Mouse (Mus musculus): ENCODE data around the gene Rrp12. TPM values are rescaled to one million over a fixed set of nuclear protein-coding genes. Genes with fewer than 3 reads are reported as not detected.

Rrp12 gene
- 2.1 TPM in 2 replicates for polyA plus RNA-seq (2012; ENCODE audit: insufficient read depth, insufficient read length, missing spikeins)

DNA sequence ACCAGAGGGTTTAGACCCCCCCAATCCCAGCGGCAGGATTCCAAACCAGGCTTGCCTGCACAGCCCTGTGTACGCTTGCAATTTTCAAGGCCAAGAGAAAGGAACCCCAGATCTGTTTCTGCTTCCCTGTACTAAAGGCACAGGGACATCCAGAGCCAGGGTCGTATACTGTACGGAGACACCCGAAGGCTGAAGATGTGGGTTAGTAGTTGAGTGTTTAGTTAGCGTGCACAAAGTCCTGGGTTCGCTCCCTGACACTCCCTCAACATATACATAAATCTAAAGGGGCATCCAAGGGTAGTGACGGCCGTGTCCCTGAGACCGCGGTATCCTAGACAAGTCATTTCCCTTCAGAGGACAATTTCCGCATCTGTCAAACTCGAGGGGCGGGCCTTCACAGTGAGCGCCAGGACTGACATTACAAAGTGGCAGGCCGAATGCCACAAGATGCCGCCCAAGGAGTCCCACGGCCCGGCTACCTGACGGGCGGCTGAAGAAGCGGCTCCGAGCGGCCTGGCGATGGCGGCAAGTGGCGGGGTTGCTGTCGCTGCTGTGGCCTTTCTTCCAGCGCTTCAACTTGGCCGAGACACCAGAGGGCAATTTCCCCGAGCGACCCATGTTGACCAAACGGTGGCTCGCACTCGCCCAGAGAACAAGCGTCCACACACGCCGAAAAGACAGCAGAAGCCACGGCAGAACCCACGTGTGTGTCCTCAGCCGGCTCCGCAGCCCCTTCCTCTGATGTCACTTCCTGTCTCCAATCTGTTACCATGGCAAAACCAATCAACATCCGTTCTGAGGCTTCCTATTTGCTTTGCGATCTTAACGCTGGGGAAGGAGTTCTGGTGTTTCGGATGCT, at the start of gene Rrp12:
TSS of gene Rrp12 (minus strand) at position 714 of the 859 bp plus-strand sequence.
- TF ChIP-seq CTCF (IDR thresholded peaks at IDR 0.05; ENCODE audit: low read depth, low read length) (peak; percentile 8; the same call in 1 of the 2 replicates), POLR2A (IDR thresholded peaks at IDR 0.05; ENCODE audit: borderline replicate concordance, low read depth, low read length) (no peak)
- H3K4me3 ChIP-seq (ENCODE audit: insufficient read depth, low read length): peak within 1 kb of the TSS; percentile 86
- H3K4me1 ChIP-seq (ENCODE audit: control insufficient read depth, insufficient read depth, low read length): peaks cover 16% of the 10 kb centered on the region
- peak within 1 kb of the TSS; percentile 45 for H3K27ac ChIP-seq (ENCODE audit: insufficient read depth, low read depth, low read length)

DNA sequence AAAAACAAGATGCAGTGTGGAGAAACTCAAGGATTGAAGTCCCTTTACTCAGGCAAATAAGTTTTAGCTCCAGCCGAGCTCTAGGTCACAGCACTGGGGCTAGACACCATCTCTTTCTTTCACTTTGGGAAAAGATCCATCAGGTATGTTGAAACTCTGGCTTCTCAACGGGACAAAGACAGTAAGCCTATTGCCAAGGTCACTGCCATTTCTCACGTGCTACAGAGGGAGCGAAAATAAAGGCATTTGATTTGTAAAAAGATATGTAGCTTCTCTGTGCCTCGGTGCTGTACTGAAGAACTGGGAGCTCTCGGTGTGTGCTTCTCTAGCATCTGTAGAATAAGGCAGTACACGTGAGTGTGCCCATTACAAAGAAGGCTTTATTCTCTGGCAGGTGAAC, 47.9 kb upstream of the Rrp12 start:
- H3K27ac ChIP-seq (ENCODE audit: insufficient read depth, low read depth, low read length): no peak overlapping the region
- TF ChIP-seq POLR2A (IDR thresholded peaks at IDR 0.05; ENCODE audit: borderline replicate concordance, low read depth, low read length): no peak
- no peak for TF ChIP-seq CTCF (IDR thresholded peaks at IDR 0.05; ENCODE audit: low read depth, low read length)
- H3K4me3 ChIP-seq (ENCODE audit: insufficient read depth, low read length): no peak overlapping the region
- H3K4me1 ChIP-seq (ENCODE audit: control insufficient read depth, insufficient read depth, low read length): no peaks in the 10 kb centered on the region

DNA sequence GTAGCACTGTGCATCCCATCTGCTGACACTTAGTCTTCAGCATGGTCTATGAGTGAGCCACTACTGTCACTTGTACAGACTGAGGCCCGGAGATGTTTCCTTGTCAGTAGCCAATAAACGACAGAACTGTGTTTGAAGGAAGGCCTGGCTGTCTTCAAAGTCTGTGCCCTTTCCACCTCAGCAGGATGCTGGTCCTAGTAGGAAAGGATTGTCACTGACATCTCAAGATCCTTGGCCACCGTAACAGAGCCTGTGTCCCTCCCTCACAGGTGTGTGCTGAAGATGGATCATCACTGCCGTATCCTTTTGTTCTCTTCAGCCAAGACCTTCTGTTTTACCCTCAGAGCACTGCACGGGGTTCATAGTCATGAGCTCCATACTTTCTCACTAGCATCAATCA, 42.6 kb upstream of the Rrp12 start:
- peaks cover 5% of the 10 kb centered on the region for H3K4me1 ChIP-seq (ENCODE audit: control insufficient read depth, insufficient read depth, low read length)
- no peak overlapping the region for H3K4me3 ChIP-seq (ENCODE audit: insufficient read depth, low read length)
- H3K27ac ChIP-seq (ENCODE audit: insufficient read depth, low read depth, low read length): no peak overlapping the region
- TF ChIP-seq POLR2A (IDR thresholded peaks at IDR 0.05; ENCODE audit: borderline replicate concordance, low read depth, low read length) (no peak), CTCF (IDR thresholded peaks at IDR 0.05; ENCODE audit: low read depth, low read length) (no peak)

DNA sequence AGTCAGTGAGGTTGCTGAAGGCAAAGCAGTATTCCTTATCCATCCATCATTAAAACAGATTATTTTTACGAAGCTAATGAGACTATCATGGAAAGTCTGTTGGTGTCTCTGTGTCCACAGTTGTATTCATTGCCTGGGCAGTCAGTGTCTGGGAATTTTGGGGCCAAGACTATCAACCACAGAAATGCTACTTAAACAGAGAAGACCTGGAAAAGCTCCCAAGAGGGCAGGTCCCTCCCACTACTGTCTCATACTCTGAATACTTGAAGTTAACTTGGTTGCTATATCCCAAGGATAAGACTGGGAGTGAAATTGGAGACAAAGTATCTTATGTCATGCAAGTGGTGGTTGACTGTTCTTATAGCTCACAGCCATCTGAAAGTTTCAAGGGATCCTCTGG, 39.9 kb upstream of the Rrp12 start:
- Histone ChIP-seq H3K4me3 (ENCODE audit: insufficient read depth, low read length) (no peak overlapping the region), H3K27ac (ENCODE audit: insufficient read depth, low read depth, low read length) (no peak overlapping the region), H3K4me1 (ENCODE audit: control insufficient read depth, insufficient read depth, low read length) (peaks cover 10% of the 10 kb centered on the region)
- TF ChIP-seq CTCF (IDR thresholded peaks at IDR 0.05; ENCODE audit: low read depth, low read length) (no peak), POLR2A (IDR thresholded peaks at IDR 0.05; ENCODE audit: borderline replicate concordance, low read depth, low read length) (no peak)

DNA sequence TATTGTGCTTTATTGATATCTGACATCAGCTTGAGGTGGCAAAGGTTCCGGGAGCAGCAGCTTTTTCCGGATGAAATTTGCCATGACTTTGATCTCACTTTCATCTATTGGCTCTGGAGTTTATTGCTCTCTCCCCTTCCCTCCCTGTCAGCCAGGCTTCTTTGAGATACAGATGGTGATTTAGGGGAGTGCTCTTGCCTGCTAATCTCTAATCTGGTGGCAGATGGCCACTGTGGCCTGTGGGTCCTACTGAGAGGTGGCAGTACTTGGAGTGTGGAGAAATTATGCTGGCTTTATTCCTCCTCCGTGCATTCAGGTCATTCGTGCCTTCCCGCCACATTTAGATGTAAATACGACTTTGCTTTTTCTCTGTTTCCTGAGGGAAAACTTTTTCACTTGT, 38.2 kb upstream of the Rrp12 start:
- Histone ChIP-seq H3K27ac (ENCODE audit: insufficient read depth, low read depth, low read length) (no peak overlapping the region), H3K4me1 (ENCODE audit: control insufficient read depth, insufficient read depth, low read length) (peaks cover 10% of the 10 kb centered on the region), H3K4me3 (ENCODE audit: insufficient read depth, low read length) (peak overlapping the region; percentile 82)
- TF ChIP-seq CTCF (IDR thresholded peaks at IDR 0.05; ENCODE audit: low read depth, low read length) (no peak), POLR2A (IDR thresholded peaks at IDR 0.05; ENCODE audit: borderline replicate concordance, low read depth, low read length) (no peak)

DNA sequence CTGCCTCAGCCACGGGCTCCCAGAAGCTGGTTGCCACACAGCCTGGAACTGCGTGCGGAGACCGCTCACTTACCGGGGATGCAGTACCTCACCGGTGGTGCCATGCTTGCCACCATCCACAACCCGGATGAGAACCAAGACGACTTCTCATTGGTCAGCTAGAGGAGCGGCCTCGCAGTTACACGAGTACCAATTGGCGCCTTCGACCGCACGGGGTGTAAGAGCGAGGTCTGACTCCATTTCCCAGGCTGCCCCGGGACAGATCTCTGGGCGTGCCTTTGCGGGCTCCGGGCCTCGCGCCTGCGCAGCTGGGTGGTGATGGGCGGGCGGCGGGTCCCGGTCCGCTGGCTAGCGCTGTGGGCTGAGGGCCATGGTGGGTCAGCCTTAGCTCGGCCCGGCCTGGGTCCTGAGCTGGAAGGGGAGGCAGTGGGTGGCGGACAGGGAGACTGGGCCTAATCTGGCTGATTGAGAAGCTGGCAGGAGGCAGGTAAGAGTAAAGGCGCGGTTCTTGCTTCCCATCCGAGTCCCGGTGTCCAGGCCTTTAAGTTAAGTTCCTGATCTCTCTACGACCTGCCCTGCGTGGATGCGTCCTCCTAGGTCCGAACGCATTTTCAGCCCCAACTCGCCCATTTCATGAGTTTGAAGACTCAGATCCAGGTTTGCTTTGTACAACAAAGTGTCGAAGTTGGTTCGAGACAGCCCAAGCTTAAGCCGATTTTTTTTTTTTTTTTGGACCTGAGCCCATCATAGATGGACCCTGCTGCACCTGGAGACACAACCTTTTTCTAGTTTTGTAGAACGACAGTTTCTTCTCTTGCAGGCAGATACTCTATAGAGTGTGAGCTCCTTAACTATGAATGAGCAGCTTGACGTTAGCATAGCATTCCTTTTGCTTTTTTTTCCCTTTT, 37.5 kb upstream of the Rrp12 start, which contains the start of the genes Exosc1 and Zdhhc16:
TSS of gene Exosc1 (minus strand) at position 245 of the 908 bp plus-strand sequence.
TSS of gene Zdhhc16 (plus strand) at position 302 of the 908 bp plus-strand sequence.
- Histone ChIP-seq H3K4me1 (ENCODE audit: control insufficient read depth, insufficient read depth, low read length) (peaks cover 10% of the 10 kb centered on the region), H3K4me3 (ENCODE audit: insufficient read depth, low read length) (peak within 1 kb of the TSS; percentile 85), H3K27ac (ENCODE audit: insufficient read depth, low read depth, low read length) (peak within 1 kb of the TSS; percentile 24)
- no peak for TF ChIP-seq CTCF (IDR thresholded peaks at IDR 0.05; ENCODE audit: low read depth, low read length)
- TF ChIP-seq POLR2A (IDR thresholded peaks at IDR 0.05; ENCODE audit: borderline replicate concordance, low read depth, low read length): no peak

DNA sequence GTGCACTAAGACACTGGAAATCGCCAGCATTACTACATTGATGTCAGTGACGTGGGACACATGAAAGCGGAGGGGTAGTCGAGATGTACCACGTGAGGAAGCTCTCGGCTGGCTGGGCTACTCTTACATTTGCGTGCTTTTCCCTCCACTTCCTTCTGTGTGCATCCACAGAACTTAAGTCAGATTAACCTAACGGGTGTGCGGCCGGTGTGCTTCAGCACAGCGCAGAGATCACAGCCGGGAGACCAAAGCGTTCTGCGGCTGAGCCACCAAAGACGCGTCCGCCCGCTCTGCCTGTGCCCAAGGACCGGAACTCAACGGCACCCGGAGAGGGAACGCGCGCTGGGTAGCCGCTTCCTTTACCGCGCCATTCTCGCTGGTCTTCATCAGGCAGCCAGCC, 36.7 kb upstream of the Rrp12 start:
- no peak for TF ChIP-seq CTCF (IDR thresholded peaks at IDR 0.05; ENCODE audit: low read depth, low read length)
- TF ChIP-seq POLR2A (IDR thresholded peaks at IDR 0.05; ENCODE audit: borderline replicate concordance, low read depth, low read length): no peak
- Histone ChIP-seq H3K4me1 (ENCODE audit: control insufficient read depth, insufficient read depth, low read length) (peaks cover 10% of the 10 kb centered on the region), H3K27ac (ENCODE audit: insufficient read depth, low read depth, low read length) (peak overlapping the region; percentile 24), H3K4me3 (ENCODE audit: insufficient read depth, low read length) (peak overlapping the region; percentile 85)

DNA sequence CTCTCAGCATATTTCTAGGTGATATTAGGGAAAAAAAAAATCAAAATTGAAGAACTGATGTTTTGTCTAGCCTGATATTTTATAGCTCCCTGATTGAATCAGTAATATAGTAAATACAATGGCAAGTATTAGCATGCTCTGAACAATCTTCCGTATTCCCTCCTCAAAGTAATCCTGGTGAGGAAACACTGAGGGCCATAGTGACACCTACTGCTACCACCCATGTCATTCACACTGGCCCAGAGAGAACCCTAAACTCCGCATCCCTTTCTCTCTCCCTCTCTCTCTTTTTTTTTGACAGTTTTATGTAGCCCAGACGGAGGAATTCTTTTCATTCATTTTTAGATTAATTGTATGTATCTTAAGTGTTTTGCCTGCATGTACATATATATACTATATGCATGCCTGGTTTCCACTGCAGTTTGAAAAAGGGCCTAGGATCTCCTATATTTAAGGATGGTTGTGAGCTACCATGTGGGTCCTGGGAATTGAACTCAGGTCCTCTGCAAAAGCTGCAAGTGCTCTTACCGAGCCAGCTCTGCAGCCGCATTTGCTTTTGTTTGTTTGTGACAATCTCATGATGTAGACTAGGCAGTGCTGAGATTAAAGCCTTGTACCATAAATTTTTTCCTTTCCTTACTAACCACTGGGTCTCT, 24.6 kb upstream of the Rrp12 start:
- Histone ChIP-seq H3K27ac (ENCODE audit: insufficient read depth, low read depth, low read length) (no peak overlapping the region), H3K4me1 (ENCODE audit: control insufficient read depth, insufficient read depth, low read length) (peaks cover 15% of the 10 kb centered on the region), H3K4me3 (ENCODE audit: insufficient read depth, low read length) (no peak overlapping the region)
- no peak for TF ChIP-seq CTCF (IDR thresholded peaks at IDR 0.05; ENCODE audit: low read depth, low read length)
- no peak for TF ChIP-seq POLR2A (IDR thresholded peaks at IDR 0.05; ENCODE audit: borderline replicate concordance, low read depth, low read length)

DNA sequence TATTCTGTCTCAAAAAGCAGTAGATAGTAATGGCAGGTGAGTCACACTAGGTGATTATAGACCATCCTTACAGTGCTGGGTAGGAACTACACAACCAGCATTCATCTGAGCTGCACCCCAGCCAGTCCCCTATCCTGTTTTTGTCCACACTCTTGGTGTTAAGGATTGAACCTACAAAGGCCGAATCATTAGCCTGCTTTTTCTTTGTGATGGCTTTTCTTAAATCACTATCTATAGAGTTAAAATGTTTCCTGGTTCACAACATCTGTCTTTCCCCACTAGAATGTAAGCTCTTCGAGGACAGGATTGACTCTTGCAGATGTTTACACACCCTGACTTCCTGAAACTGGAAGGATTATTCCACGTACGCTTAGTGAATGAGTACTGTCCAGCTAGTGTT, 23.5 kb upstream of the Rrp12 start:
- no peak overlapping the region for H3K4me3 ChIP-seq (ENCODE audit: insufficient read depth, low read length)
- TF ChIP-seq CTCF (IDR thresholded peaks at IDR 0.05; ENCODE audit: low read depth, low read length): no peak
- no peak for TF ChIP-seq POLR2A (IDR thresholded peaks at IDR 0.05; ENCODE audit: borderline replicate concordance, low read depth, low read length)
- peaks cover 22% of the 10 kb centered on the region for H3K4me1 ChIP-seq (ENCODE audit: control insufficient read depth, insufficient read depth, low read length)
- H3K27ac ChIP-seq (ENCODE audit: insufficient read depth, low read depth, low read length): no peak overlapping the region
